Mouse (Mus musculus) kidney, adult 10 weeks (tissue): ENCODE results near the gene Tmprss9. TPM values are rescaled to one million over a fixed set of nuclear protein-coding genes. Genes with fewer than 3 reads are reported as not detected.

Experiments used
- polyA plus RNA-seq: library from polyadenylated mRNA; stranded (reverse); fragments of 350-450 nt; fragmentation: Illumina TruSeq; extraction: RNeasy Lipid Tissue Mini Kit (QIAGEN cat#74804); gene quantifications from one replicate; pipeline ENCODE4 v1.2.3, GENCODE M21; 2014; ENCODE audit warnings: low read depth, low replicate concordance

Gene Tmprss9
- not detected for polyA plus RNA-seq

DNA sequence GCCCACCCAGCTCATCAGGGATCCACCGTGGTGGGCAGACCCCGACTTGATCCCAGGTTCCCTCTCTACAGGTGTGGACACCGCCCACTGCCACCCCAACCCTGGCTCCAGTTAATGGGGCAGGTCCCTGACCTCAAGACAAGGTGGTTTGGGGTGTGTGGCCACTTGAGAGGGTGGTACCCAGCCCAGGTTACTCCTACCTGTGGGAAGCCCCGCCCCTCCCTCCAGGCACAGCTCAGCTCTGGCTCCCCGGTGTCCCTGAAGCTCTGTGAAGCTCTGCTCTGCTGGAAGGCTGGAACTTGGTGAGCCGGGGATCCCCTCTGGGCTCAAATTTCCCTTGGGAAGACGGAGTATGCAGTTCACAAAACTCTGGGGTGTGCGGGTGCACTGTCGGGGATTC lies at the start of gene Tmprss9:
Tmprss9 (plus strand) TSS at position 268 of the 400 bp plus-strand sequence.

DNA sequence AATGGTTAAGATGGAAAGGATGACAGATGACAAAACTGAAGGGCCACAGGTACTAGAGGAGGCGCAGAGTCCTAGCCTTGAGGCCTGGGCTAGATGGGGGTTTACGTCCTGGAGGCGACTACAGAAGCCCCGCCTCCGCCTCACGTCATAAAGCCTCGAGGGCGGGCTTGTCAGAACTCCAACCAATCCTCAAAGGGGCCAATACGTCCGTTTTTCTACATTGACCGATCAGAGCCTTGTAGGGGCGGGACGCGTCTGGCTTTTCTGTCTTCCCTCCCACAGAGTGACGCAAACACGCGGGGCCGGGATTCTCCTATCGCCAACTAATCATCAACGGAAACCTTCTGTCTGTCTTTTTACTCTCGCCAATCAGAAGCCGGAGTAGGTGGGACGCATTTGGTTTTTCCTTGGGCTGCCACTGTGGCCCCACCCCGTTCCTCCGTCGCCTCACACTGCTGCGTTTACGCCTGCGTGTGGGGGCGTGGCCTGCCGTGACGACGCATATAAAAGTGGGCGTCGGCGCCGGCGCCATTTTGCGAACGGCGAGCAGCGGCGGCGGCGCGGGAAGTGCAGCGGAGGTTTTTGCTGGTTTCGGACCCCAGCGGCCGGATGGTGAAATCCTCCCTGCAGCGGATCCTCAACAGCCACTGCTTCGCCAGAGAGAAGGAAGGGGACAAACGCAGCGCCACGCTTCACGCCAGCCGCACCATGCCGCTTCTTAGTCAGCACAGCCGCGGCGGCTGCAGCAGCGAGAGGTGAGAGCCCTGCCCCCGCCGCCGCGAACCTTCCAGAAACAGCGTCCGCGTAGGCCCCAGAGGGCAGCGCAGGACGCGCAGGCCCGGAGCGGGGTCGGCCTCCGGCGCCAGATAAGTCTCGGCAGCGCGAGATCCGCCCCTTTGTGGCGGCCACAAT lies 45.2 kb upstream of the Tmprss9 start, which contains the start of gene Oaz1:
Oaz1 (plus strand) TSS at position 506 of the 912 bp plus-strand sequence.

DNA sequence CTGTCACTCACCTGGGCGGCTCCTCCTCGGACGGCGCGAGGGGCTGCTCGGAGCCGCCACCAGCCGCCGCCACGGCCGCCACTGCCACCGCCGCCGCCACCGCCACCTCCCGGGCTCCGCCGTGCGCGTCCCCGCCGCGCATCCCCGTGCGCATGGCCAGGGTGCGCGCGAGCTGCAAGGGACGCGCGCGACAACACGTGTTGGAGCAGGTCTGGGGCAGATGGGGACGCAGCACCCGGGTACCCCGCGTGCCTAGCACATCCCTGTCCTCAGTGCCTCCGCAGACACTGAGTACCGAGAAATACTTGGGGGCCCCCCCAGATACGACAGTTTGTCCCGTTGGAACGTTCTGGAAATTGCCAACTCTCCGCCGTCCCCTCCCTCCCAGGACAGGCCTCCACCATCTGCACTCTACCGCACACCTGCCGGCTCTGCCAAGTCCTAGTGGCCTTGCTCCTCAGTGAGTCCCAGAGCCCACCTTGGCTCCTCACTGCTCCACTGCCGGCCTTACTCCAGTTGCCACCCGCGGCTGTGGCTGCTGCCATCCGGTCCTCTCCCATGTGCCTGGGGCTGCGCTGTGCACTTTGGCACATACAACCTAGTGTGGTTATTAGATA lies 27.6 kb upstream of the Tmprss9 start, which contains the start of gene Lingo3:
Lingo3 (minus strand) TSS at position 109 of the 617 bp plus-strand sequence.

DNA sequence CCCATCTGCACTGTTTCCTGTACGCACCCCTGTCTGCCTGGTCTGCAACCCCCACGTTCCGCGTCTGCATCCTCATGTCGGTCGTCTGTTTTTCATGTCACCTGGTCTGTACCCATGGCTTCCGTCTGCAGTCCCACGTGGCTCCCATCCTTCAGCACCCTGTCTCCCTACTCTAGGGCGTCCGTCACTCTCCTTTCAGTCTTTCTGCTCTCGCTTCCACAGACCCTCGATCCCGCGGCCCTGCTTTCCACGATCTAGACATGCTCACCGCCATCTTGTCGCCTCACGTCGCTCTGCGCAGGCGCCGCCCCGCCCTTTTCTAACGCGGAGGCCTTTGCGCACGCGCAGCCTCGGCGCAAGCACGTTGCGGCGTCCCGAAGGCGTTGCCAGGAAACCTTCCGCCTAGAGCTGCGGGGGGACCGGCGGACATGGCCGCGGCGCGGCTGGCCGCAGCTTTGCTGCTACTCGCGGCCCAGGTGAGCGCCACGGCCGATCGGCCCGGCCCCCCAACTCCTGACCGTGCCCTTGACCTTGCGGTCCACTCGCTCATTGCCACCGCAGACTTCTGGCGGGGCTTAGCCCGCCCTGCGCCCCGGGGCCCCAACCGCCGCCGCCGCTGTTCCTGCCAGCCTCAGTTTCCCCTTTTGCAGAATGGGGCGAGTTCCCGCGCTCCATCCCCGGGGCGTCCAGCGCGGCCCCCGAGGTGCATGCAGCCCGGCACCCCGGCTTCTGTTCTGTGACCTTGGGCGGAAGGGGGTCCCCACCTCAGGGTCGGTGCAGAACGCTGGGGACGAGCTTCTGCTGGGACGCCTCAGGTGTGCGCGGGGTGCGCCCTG lies 16.5 kb upstream of the Tmprss9 start, which contains the start of the genes Lsm7 and Sppl2b:
Lsm7 (minus strand) TSS at position 297 of the 836 bp plus-strand sequence.
Sppl2b (plus strand) TSS at position 363 of the 836 bp plus-strand sequence.

DNA sequence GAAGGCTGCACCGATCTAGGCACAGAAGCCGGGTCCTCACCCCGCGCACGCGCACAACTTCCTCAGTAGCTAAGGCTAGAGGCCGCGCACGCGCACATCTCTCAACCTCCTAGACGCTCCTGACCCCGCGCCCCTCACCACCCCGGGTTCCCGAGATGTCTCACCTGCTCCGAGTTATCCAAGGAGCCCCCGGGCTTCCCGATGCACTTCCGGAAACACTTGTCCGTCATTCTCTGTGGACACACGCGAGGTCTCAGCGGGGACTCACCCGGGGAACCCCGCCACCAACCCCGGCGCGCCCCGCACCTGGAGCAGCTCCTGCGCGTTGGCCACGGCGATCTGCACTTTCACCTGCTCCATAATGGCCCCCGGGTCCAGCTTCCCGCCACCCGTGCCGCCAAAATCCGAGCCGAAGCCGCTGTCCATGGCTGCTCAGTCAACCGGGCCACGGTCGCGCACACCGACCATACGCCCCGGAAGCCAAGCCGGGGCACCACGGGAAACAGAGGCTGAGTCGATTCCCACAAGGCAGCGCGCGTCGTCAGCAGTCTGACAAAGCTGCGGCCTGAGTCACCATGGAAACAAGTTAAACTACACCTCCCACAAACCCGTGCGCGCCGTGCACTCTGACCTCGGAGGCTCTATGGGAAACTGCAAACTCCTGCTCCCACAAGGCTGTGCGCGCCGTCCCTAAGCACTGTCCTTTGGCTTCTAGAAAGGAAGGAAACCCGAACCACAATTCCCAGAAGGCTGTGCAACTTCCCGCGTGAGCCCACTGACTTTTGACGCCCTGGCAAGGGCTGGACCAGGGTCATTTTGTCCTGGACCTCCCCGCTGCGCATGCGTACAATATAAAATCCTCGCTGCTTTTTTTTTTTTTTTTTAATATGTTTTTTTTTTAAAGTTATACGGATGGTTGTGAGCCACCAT lies 28.9 kb downstream of the Tmprss9 start, which contains the start of gene Timm13:
Timm13 (minus strand) TSS at position 652 of the 930 bp plus-strand sequence.

DNA sequence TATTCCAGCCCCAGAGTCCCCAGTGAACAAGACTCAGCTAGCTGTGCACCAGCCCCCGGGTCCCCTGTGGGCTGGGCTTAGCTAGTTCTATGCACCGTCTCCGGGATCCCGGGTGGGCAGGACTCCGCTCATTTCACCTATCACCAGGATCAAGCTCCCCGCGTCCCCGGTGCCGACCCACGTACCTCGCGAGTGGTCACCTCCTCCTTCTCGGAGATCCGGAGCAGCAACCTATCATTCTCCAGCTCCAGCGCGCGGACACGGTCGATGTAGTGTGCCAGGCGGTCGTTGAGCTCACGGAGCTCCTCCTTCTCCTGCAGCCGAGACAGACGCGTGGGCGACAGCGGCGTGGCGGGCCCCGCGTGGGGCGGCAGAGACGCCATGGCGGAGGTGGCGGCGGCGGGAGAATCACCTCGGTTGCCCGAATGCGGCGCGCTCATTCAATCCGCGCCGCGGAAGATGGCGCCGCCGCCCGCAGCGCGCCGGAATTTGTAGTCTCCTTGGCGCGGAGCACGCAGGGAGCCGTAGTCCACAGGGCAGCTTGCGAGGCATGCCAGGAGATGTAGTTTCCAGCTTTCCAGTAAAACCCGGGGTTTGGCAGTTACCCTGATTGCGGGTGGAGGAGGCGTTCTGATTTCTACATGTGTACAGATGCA lies 46.3 kb downstream of the Tmprss9 start, which contains the start of gene Lmnb2:
Lmnb2 (minus strand) TSS at position 467 of the 656 bp plus-strand sequence.

DNA sequence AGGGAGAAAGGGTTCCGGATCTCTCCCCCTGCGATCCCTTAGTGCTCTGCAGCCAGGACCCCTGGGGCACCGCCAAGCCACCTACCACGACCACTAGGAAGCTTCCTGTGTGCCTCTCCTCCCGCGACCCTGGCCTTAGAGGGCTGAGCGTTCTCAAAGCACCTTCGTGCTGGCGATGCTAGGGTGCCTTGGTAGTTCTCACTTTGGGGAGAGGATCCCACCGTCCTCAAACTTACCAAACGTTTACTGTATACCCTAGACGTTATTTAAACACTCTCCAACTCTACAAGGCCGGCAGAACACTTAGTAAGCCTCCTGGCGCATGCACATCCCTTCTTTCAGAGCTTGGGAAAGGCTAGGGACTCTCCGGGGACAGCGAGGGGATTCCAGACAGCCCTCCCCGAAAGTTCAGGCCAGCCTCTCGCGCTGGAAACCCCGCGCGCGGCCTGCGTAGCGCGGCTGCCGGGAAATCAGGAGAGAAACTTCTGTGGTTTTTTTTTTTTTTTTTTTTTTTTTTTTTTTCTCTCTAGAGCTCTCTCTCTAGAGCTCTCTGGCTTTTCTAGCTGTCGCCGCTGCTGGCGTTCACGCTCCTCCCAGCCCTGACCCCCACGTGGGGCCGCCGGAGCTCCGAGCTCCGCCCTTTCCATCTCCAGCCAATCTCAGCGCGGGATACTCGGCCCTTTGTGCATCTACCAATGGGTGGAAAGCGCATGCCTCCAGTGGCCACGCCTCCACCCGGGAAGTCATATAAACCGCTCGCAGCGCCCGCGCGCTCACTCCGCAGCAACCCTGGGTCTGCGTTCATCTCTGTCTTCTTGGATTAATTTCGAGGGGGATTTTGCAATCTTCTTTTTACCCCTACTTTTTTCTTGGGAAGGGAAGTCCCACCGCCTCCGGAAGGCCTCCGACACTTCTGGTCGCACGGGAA lies 57.9 kb downstream of the Tmprss9 start, which contains the start of gene Gadd45b:
Gadd45b (plus strand) TSS at position 775 of the 928 bp plus-strand sequence.

Other genes with a start within 250 kb of the Tmprss9 start
- gene Csnk1g2, start 249.0 kb upstream of the Tmprss9 start, polyA plus RNA-seq, result 0.53 TPM
- 0.36 TPM for gene Btbd2, start 214.8 kb upstream of the Tmprss9 start, polyA plus RNA-seq
- gene Mknk2, start 193.7 kb upstream of the Tmprss9 start, polyA plus RNA-seq, result 1.8 TPM
- gene Mob3a, start 169.9 kb upstream of the Tmprss9 start, polyA plus RNA-seq, result 1.1 TPM
- gene Izumo4, start 169.7 kb upstream of the Tmprss9 start, polyA plus RNA-seq, result 0.89 TPM
- 7.2 TPM for gene Ap3d1, start 129.6 kb upstream of the Tmprss9 start, polyA plus RNA-seq
- 1.2 TPM for gene Dot1l, start 116.6 kb upstream of the Tmprss9 start, polyA plus RNA-seq
- 2.2 TPM for gene Sf3a2, start 73.7 kb upstream of the Tmprss9 start, polyA plus RNA-seq
- 1.5 TPM for gene Plekhj1, start 73.2 kb upstream of the Tmprss9 start, polyA plus RNA-seq
- gene Amh, start 66.6 kb upstream of the Tmprss9 start, polyA plus RNA-seq, result not detected
- not detected for gene Jsrp1, start 58.4 kb upstream of the Tmprss9 start, polyA plus RNA-seq
- 171 TPM for gene Oaz1, start 45.2 kb upstream of the Tmprss9 start, polyA plus RNA-seq
- gene Lingo3, start 27.8 kb upstream of the Tmprss9 start, polyA plus RNA-seq, result not detected
- 3.3 TPM for gene Lsm7, start 16.6 kb upstream of the Tmprss9 start, polyA plus RNA-seq
- not detected for gene Sppl2b, start 16.6 kb upstream of the Tmprss9 start, polyA plus RNA-seq
- not detected for gene Timm13, start 29.1 kb downstream of the Tmprss9 start, polyA plus RNA-seq
- gene Lmnb2, start 46.4 kb downstream of the Tmprss9 start, polyA plus RNA-seq, result 0.24 TPM
- gene Gadd45b, start 58.2 kb downstream of the Tmprss9 start, polyA plus RNA-seq, result 2.3 TPM
- 1.1 TPM for gene Gng7, start 143.1 kb downstream of the Tmprss9 start, polyA plus RNA-seq
- gene Diras1, start 153.8 kb downstream of the Tmprss9 start, polyA plus RNA-seq, result not detected
- gene Slc39a3, start 165.6 kb downstream of the Tmprss9 start, polyA plus RNA-seq, result 0.28 TPM
- 0.61 TPM for gene Sgta, start 188.3 kb downstream of the Tmprss9 start, polyA plus RNA-seq
- gene Thop1, start 198.2 kb downstream of the Tmprss9 start, polyA plus RNA-seq, result not detected
- gene Creb3l3, start 227.0 kb downstream of the Tmprss9 start, polyA plus RNA-seq, result not detected
- gene Map2k2, start 234.1 kb downstream of the Tmprss9 start, polyA plus RNA-seq, result 2.1 TPM